Mouse (Mus musculus): ENCODE measurements around the gene Ano1. TPM values are rescaled to one million over a fixed set of nuclear protein-coding genes. Genes with fewer than 3 reads are reported as not detected.

Ano1 gene
- polyA plus RNA-seq, 2 experiments from 2014 or later: 0.16 TPM; not detected in 1

Other genes with a start within 250 kb of the Ano1 start
- 10 to 100 TPM; 24.3 to 24.7 TPM for gene Ppfia1, start 198.2 kb downstream of the Ano1 start, polyA plus RNA-seq (2017; shearing (Covaris generic))
- 1 to 10 TPM; 6.2 to 6.6 TPM for gene Fadd, start 169.5 kb downstream of the Ano1 start, polyA plus RNA-seq (2017; shearing (Covaris generic))
- not detected for gene Fgf3, start 86.1 kb upstream of the Ano1 start, polyA plus RNA-seq (2017; shearing (Covaris generic))
- gene Fgf4, start 95.4 kb upstream of the Ano1 start, polyA plus RNA-seq (2017; shearing (Covaris generic)): not detected
- not detected for gene Fgf15, start 144.6 kb upstream of the Ano1 start, polyA plus RNA-seq (2017; shearing (Covaris generic))
- gene LTO1, start 163.1 kb upstream of the Ano1 start, polyA plus RNA-seq (2017; shearing (Covaris generic)): 10 to 100 TPM; 34.4 to 34.5 TPM
- 1 to 10 TPM; 1.1 to 1.2 TPM for gene Ccnd1, start 188.0 kb upstream of the Ano1 start, polyA plus RNA-seq (2017; shearing (Covaris generic))